Mouse (Mus musculus): ENCODE data around the gene Tbpl2.

- TF ChIP-seq FLI1 (IDR thresholded peaks at IDR 0.05; ENCODE audit: low read length) (no peak), GATA1 (IDR thresholded peaks at IDR 0.05; ENCODE audit: borderline replicate concordance, low read length) (no peak)
These were observed at the start of gene Tbpl2 for GRCm38 (mm10) chr2:24096495-24096894.

All from megakaryocyte, embryonic 14.5 days (primary cell).